Mouse (Mus musculus): ENCODE measurements at regions not wholly inside any gene's neighbourhood (a gene's known extent, or its start where the extent isn't known, plus 50 kb on each side); places are given as distances from the start of the nearest gene placed in this dataset.

GRCm38 (mm10) chr3:131913534-131913933, 171.6 kb upstream of the Dkk2 start:
- no peak for TF ChIP-seq POLR2A (IDR thresholded peaks at IDR 0.05; ENCODE audit: low read depth, low read length)
- no peak for TF ChIP-seq CTCF (IDR thresholded peaks at IDR 0.05; ENCODE audit: borderline replicate concordance, insufficient read depth, low read length)

Data from embryonic fibroblast, embryonic 13.5 days (primary cell).